Mouse (Mus musculus): ENCODE data around the gene Slfn5.
"Not testable (repeated sequence)": the region's sequence is repeated elsewhere in the genome, so short reads cannot be mapped to it uniquely, and the experiment has no call there.

Gene Slfn5

DNA sequence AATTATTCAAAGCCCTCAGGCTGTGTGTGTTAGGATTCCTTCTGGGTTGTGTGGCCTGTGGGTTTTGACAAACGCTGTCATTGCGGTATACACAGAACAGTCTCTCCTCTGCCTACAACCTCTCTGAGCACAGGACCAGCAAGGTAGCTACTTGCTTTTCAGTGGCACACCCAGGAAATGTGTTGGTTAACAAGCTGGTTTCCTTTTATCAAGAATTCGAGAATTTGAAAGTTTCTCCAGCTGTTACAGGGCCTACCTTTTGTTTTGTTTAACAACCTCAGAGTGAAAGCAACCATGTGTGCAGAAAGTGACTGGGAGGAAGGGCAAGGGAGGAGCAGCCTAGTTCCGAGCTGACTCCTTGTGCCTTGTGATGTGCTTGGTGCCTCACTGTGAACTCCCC, 3.7 kb upstream of the Slfn5 start:
- no peak for DNase-seq (ENCODE audit: low spot score)

- no peak for DNase-seq (ENCODE audit: low spot score)
Measured at GRCm38 (mm10) chr11:82949036-82949435, 2.1 kb upstream of the Slfn5 start.

GRCm38 (mm10) chr11:82951865-82952611, 889 bp downstream of the Slfn5 start:
- no peak for DNase-seq (ENCODE audit: low spot score)

DNA sequence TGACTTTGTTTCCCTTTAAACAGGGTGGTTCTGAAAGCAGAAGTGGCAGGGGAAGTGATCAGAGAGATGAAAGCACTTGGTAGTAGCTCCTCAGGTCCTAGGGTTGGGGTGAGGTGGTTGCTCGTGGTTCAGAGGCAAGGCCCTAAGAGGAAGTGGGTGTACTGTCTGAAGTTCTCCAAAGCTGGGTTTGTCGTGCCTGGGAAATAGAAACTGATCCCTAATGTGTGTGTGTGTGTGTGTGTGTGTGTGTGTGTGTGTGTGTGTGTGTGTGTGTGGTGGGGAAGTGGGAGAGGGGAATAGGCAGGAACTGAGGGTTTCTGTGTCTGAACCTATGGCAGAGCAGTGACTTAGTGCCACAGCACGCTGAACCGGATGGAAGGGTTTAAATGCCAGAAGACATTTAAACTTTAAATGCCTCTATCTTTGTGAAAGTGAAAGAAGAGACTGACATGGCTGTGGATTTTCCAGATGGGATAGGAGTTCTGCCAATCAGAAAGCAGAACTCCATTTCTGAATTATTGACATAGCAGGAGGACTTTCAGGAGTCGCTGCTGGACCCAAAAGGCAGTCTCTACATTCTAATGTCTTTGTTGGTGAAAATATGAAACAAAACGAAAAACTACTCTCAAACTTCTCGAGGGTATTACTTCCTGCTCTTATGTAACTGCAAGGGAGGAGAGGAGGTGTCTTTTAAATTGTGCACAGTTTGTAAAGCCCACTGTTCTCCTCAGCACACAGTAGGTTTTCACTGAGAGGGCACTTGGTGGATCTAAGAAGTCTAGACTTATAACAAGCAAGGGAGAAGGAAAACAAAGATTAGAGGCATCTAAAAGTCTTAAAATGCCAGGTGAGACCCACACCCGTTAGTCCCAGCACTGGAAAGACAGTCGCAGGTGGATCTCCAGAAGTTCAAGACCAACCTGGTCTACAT, 1.7 kb downstream of the Slfn5 start:
- no peak for DNase-seq (ENCODE audit: low spot score)

GRCm38 (mm10) chr11:82954631-82955030, 3.5 kb downstream of the Slfn5 start:
- no peak for DNase-seq (ENCODE audit: low spot score)

GRCm38 (mm10) chr11:82956925-82957324, 5.8 kb downstream of the Slfn5 start:
- DNase-seq (ENCODE audit: low spot score): no peak

DNA sequence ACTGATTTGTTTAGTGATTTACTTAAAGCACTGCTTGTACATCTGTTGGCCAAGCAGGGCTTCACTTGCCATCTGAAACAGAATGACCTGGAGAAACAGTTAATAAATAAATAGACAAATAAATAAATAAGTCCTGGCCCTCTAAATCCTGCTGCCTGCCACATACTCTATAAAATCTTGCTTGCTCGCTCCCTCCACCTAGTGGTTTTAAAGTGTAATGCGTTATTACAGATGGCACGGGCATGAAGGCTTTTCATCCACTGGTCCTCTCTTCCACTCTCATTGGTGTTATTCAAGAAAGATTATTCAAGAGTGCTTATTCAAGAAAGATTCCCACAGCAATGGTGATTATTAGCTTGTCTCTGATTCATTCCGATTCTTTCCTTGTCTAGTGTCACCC, 8.5 kb downstream of the Slfn5 start:
- DNase-seq (ENCODE audit: low spot score): no peak

GRCm38 (mm10) chr11:82961743-82962142, 10.6 kb downstream of the Slfn5 start:
- DNase-seq (ENCODE audit: low spot score): no peak

DNA sequence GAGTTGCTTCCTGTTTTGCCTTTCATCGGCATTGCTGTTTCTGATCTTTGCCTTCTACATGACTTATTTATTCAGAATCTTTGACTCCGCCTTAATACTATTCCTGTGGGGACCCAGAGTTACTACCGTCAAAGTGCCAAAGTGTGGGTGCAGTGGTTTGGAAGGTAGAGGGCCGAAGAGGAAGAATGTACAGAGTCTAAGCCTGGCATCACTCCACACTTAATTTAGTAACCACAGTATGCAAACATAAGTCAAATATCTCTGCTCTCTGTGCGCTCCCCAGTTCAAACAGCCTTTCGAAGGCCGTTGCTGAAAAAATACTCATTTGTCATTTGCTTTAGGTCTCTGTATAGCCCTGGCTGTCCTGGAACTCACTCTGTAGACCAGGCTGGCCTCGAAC, 11.1 kb downstream of the Slfn5 start:
- no peak for DNase-seq (ENCODE audit: low spot score)

DNA sequence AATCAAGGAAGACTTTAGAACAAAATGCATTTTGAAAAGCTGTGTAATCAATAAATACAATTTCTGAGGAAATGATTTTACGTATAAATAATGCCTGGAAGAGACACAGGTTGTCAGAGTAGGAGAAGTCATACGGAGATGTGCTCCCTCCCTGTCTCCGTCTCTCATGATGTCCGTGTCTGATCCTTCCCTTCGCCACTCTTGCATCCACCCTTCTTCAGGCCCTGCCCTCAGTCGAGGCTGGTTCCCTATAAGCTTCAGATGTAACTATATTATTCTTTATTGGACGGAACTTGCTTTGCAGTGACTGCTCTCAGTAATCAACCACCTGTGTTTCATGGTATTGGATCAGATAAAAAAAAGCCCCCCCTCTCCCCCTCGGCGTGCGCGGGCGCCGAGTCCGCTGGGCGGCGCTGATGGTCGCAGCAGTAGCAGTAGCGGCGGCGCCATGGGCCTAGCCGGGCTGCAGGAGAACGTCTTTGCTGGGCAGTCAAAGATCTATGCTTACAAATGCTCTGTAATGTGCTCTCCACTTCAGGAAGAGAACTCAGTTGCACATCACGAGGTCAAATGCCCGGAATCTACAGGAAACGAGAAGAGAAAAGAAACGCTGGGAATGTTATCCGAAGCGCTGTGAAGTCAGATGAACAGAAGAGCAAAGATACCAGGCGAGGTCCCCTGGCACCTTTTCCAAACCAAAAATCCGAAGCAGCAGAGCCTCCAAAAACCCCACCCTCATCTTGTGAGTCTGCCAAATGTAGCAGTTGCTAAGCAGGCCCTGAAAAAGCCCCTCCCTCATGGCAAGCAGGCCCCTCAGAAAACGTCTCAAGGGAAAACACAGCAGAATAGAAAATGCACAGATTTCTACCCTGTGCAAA, 19.8 kb downstream of the Slfn5 start:
- no peak for DNase-seq (ENCODE audit: low spot score)

- DNase-seq (ENCODE audit: low spot score): no peak
Measured at GRCm38 (mm10) chr11:82971590-82971974, 20.4 kb downstream of the Slfn5 start.

GRCm38 (mm10) chr11:82973916-82974315, 22.8 kb downstream of the Slfn5 start:
- DNase-seq (ENCODE audit: low spot score): no peak

- DNase-seq (ENCODE audit: low spot score): not testable (repeated sequence)
Measured at GRCm38 (mm10) chr11:82982409-82982808, 31.3 kb downstream of the Slfn5 start.

DNA sequence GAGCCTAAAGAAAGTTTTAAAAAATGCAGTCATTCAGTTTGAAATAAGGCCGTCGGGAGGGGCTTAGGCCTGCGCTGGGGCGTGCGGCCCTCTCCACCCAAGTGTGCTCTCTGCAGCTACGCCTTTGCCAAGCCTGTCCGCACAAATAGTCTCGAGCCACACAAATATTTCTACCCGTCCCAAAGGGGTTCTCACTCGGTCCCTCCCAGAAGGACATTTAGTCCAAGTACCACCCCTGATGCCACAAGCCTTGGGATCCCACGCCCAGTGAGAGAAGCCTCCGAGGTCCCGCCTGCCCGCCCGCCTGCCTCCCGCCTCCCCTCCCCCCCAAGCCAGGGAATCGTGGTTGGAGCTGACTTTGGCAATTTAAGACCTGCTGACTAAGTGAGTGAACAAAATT, 32.0 kb downstream of the Slfn5 start:
- no peak for DNase-seq (ENCODE audit: low spot score)

DNA sequence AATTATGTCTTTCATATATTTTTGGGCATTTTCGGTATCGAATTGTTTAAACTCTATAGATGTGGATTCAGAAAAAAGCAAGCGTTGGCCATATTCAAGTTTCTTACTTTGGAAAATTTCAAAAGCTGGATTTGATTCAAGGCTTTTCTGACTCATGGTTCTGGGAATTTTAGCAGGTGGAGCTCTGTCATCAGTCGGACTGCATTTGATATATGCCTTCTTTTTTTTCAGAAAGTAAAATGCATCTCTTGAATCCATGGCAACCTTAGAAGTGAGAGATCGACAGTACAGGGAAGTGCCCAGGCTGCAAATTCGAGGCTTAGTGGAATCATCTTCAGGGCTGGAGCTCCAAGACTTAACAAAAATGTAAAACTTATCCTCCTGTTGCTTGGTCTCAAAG, 36.5 kb downstream of the Slfn5 start:
- no peak for DNase-seq (ENCODE audit: low spot score)

DNA sequence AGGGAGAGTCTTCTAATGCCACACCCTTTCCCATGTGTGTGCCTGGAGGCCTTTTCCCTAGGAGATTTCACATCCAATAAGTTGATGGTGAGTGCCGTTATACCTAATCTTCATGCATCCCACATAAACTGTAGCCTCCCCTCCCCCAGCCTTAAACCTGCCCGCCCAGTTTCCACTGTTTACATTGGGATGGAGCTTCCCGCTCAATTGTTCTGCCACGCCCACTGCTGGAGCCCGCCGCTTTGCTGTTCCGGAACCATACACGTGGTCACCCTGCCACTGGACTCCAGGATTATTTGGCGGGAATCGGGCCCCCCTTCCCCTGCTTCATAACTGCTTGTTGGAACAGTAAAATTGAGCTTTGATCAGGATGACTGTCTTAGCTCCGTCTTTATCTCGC, 38.2 kb downstream of the Slfn5 start:
- DNase-seq (ENCODE audit: low spot score): no peak

GRCm38 (mm10) chr11:82990612-82991385, 39.6 kb downstream of the Slfn5 start:
- not testable (repeated sequence) for DNase-seq (ENCODE audit: low spot score)

DNA sequence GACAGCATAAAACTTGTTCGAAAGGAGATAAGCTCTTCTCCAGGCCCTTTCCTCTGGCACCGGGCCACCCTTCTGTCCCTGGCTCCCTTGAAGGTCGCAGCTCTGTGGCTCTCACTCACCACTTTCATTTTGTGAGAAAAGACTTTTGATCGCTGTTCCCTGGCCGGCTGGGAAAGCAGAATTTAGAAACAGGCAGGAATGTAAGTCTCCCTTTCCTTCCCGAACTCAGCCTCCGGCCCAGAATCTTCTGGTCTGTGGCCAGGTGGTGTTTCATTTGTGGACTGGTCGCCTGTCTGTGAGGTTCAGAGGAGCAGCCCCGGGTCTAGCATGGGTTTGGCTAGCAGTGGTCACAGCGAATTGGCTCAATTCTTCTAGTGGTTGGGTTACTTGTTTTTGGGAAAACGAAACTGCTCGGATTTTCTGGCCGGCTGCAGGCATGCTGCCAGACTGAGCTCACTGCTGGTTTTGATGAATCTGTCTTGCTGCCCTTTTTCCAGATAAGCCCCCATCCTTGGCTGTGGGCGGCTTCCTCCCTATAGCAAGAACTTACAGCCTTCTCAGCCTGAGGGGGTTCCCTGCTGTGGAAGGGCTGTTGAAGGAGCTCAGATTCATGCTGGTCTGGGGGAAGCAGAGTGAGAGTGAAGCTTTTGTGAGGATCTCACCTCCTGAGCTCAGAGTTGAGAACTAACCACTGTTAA, 40.5 kb downstream of the Slfn5 start, which contains the start of gene Slfn9:
TSS of gene Slfn9 (minus strand) at position 362 of the 698 bp plus-strand sequence.
- DNase-seq (ENCODE audit: low spot score): no peak

GRCm38 (mm10) chr11:83013356-83013755, 62.2 kb downstream of the Slfn5 start:
- no peak for DNase-seq (ENCODE audit: low spot score)

Measured in left cerebral cortex, adult 11 months (tissue).